Mouse (Mus musculus): ENCODE measurements at regions not wholly inside any gene's neighbourhood (a gene's known extent, or its start where the extent isn't known, plus 50 kb on each side); places are given as distances from the start of the nearest gene placed in this dataset.

GRCm38 (mm10) chr1:193800998-193801397, 430.9 kb upstream of the Camk1g start:
- intact Hi-C loops (cut with DNase I): no loop called here

GRCm38 (mm10) chr1:193790579-193790978, 420.5 kb upstream of the Camk1g start:
- intact Hi-C loops (cut with DNase I): no loop called here

DNA sequence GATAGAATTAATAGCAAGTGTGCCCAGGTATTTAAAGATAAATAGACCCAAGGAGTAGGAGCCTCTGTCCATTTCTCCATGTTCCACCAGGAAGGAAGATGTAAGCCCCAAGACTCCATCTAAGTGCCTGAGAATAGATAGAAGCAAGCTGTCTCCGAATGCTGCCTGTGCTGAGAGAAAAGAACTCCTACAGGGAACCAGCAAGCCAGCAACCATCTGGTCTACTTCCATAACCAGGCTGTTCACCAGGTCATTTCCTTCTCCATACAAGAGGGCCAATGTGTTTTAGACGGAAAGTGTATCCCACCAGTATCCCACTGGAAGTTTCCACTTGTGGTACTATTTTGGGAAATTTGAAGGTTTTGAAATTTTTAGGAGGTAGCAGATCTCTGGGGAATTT, 418.4 kb upstream of the Camk1g start:
- intact Hi-C loops (cut with DNase I): no loop called here

DNA sequence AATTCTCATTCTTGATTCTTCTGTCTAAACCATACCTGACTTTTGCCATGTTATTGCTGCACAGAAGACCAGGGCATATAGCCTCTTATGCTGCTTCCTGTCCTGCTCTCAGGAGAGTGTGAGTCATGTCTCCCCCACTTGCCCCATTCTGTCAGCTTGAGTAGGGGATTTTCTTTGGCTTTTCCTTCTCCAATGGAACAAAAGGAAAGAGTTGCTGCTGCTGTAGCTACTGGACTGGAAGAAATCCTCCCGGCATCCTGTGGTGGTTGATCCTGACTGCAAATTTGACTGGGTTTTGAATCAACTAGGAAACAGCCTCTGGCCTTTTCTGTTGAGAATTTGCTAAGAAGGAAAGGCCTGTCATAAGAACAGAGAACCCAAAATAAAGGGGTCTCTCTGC, 417.3 kb upstream of the Camk1g start:
- intact Hi-C loops (cut with DNase I): no loop called here

GRCm38 (mm10) chr1:193784966-193785365, 414.9 kb upstream of the Camk1g start:
- intact Hi-C loops (cut with DNase I): no loop called here

- intact Hi-C loops (cut with DNase I): no loop called here
These were observed 414.4 kb upstream of the Camk1g start for GRCm38 (mm10) chr1:193784526-193784925.

DNA sequence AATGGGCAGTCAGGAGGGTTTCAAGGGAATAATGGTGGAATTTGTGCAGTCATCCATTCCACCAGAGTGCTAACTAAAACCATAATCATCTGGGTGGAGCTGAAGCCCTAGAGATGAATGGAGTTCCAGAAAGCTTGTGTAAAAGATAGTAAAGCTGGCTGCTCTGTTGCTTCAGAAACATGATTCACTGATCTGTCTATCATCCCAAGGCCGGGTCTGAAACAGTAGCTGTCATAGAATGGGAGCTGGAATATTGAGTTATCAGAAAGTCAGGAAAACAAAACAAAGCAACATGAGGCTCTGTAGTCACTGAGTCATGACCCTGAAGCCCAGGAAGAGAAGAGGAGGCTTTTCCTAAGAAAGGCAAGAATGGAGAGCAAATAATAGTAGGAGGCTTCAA, 408.1 kb upstream of the Camk1g start:
- intact Hi-C loops (cut with DNase I): no loop called here

GRCm38 (mm10) chr1:193769546-193769945, 399.4 kb upstream of the Camk1g start:
- intact Hi-C loops (cut with DNase I): no loop called here

DNA sequence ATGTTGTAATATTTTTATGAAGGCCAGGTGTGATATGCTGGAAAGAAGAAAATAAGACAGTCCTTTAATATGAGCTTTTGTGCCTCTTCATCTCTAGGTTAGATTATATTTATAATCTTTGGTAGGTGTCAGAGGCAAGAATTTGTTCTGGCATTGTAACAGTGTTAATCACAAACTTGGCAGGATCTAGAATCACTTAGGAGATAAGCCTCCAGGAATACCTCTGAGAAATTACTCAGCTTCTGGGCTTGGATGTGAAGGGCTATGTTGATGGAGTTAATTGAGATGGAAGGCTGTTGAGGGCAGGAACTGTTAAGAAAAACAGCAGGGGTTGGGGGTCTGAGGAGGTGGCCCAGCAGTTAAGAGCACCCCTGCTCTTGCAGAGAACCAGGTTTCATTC, 394.0 kb upstream of the Camk1g start:
- intact Hi-C loops (cut with DNase I): no loop called here

GRCm38 (mm10) chr1:193751819-193752251, 381.7 kb upstream of the Camk1g start:
- intact Hi-C loops (cut with DNase I): no loop called here

DNA sequence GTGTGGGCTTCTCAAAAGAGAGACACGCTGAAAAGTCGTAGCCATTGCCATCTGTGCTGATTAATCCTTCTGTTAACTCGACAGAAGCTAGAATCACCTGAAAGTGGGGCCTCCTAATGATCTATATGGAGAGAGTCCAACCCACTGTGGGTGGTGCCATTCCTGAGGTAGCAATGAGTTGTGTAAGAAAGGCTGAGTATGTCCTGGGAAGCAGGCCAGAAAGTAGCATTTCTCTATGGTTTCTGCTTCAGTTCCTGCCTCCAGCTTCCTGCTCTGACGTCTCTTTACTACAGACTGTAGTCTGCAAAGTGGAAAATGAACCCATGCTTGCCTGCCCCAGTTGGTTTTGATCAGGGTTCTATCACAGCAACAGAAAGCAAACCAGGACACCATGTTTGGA, 380.8 kb upstream of the Camk1g start:
- intact Hi-C loops (cut with DNase I): no loop called here

- intact Hi-C loops (cut with DNase I): no loop called here
These were observed 377.4 kb upstream of the Camk1g start for GRCm38 (mm10) chr1:193747426-193747960.

GRCm38 (mm10) chr1:193742688-193743087, 372.6 kb upstream of the Camk1g start:
- intact Hi-C loops (cut with DNase I): no loop called here

- intact Hi-C loops (cut with DNase I): no loop called here
These were observed 368.7 kb upstream of the Camk1g start for GRCm38 (mm10) chr1:193738821-193739220.

DNA sequence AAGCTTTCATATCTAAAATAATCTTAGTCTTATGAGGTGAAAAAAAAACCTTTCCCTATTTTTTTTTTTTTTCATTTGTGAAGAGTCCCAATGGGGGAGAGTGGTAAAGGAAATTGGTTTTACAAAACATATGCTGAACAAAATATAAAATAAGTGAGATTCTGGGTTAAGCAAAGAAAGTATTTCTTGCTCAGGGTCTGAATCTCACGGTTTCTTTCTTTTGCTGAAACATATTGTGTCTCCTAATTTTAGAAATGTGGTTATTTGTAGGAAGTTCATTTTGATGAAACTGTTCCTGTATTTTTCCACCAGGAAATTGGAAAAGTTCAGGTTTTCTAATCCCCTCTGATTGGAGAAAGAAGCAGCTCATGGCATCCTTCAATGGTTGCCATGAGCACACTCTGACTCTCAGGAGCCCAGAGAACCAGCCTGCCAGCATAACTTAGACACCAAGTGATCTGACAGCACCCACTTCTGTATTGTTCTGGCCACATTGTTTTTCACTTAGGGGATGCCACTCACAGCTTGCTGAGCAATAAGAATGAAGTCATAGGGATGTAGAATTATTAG, 365.9 kb upstream of the Camk1g start:
- intact Hi-C loops (cut with DNase I): no loop called here

DNA sequence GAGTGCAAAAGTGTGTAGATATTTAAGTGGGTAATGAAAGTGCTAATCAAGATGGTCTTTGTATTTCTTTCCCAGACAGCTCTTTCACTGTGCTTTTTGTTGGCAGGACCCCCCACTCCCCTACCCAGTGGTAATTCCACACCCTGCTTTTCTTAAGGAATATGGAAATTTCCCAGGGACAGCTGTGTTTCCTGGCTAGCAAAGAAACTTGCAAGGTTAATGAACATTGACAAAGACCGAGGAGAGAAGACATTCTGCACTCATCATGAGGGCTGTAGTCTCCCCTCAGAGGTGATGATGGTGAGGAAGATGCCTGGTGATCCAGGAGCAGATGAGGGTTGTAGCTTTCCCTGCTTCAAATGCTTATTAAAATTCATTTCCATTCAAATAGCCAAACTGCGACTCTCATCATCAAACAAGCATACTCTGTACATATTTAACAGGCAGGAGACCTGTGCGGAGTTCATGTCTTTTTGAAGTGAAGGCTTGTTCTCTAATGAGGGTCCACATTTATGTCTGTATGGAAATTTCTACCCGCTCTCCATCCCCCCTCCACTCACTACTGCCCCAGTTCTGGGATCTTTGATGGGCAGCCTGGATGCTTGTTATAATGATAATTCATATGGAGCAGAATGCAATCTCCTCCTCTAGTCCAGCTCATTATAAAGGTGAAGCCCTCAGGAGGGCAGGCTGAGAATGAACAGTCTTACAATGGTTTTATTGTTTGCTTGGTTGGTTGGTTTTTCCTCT, 364.1 kb upstream of the Camk1g start:
- intact Hi-C loops (cut with DNase I): no loop called here

GRCm38 (mm10) chr1:193733402-193733801, 363.3 kb upstream of the Camk1g start:
- intact Hi-C loops (cut with DNase I): no loop called here

DNA sequence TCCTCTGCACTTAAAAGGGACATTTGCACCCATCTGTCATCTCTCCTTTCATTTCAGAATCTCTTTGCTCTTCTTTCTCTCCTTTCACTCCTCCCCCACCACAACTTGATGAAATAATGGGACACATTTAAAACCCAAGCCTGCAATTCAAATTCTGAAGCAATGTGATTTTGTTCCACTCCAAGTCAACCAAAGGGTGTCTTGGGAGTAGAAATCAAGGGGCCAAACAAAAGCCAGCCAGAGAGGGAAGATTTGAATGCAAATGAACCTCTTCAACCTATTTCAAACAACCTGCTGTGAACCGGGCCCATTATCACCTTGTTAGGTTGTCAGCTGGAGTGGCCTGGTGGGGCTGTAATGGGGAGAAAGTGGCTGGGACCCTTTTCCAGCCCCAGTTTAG, 362.0 kb upstream of the Camk1g start:
- intact Hi-C loops (cut with DNase I): no loop called here

DNA sequence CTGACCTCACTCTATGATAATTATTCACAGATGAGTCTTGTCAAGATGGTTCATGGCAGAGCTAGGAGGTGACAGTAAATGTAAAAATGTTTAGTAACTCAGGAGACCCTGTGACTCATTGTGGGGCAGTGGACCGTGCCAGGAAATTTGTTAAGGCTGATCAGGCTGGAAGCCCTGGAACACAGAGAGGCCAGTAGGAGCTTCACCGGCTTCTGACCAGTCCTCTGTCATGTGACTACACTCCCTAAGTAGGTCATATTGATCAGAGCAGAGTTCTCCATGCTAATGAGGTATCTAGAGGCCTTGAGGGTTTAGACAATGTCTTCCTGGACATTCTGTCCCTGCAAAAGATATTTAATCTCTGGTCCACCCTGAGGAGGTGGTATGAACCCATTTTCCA, 351.8 kb upstream of the Camk1g start:
- intact Hi-C loops (cut with DNase I): no loop called here

GRCm38 (mm10) chr1:193720420-193720851, 350.3 kb upstream of the Camk1g start:
- intact Hi-C loops (cut with DNase I): no loop called here

DNA sequence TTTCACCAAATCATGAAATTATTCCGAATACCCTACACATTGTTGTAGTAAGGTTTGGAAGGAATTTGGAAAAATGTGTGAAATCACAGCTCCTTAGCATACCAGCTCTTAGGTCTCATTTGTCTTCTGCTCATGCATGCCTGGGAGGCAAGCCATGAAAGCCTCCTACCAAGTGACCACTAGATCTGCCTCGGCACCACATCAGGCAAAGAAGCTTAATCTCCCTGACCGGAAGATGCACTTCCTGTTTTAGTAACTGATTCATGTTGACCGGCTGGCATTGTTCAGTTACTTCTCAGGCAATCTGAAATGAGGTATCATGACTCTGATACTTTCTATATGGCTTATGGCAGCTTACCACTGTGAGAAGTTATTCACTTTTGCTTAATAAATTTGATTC, 345.2 kb upstream of the Camk1g start:
- intact Hi-C loops (cut with DNase I): no loop called here

- intact Hi-C loops (cut with DNase I): no loop called here
These were observed 344.5 kb upstream of the Camk1g start for GRCm38 (mm10) chr1:193714631-193715030.

DNA sequence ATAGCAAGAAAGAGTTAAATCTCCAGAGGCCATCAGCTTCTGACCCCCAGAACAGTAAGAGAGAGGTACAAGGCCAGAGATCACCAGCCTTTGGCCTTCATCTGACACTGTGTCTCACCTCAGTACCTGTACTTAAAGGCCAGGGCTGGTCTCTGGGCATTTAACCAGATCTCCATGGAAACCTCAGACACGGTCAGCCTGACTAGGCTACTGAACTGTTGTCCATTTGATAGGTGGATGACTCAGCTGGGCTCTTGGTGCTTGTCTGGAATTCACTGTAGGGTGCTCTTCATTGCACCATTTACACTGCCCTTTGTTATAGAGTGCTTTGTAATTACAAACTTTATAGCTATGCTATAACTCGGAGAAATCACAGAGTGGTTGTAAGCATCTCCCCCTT, 335.1 kb upstream of the Camk1g start:
- intact Hi-C loops (cut with DNase I): no loop called here

Measured in adrenal gland (tissue).